Mouse (Mus musculus) heart, postnatal 10 days (tissue): ENCODE data around the gene Reln. TPM values are rescaled to one million over a fixed set of nuclear protein-coding genes. Genes with fewer than 3 reads are reported as not detected.
A peak's percentile ranks its signal among the peaks of the same experiment; 100 is the strongest.

Experiments
- DNase-seq, 2 experiments: peaks; one replicate each; pipeline ENCODE4 v3.0.0; 2021
- intact Hi-C: fragments of 180-260 bp; cut with DNase I; formaldehyde crosslinking; loops from one replicate; pipeline ENCODE4 v1.15.1; 2025
- total RNA-seq, 2 experiments: library from RNA; stranded (reverse); gene quantifications; 2 replicates each; pipeline ENCODE4 v1.2.3; 2021

Gene Reln
- 1 to 10 TPM; 3.2 to 3.8 TPM for total RNA-seq

- DNase-seq: no peak
These were observed at the start of gene Reln for GRCm38 (mm10) chr5:22344556-22344975. Reln (minus strand) TSS chr5:22344702.

GRCm38 (mm10) chr5:22388502-22388901 lies 44.0 kb upstream of the Reln start:
- no peak for DNase-seq
- intact Hi-C loops: no loop called here

More at GRCm38 (mm10) chr5:22344556-22344975, at the start of gene Reln:
- intact Hi-C loops: no loop called here

GRCm38 (mm10) chr5:22360510-22360909 lies 16.0 kb upstream of the Reln start:
- intact Hi-C loops: no loop called here
- no peak for DNase-seq

GRCm38 (mm10) chr5:22348412-22348811 lies 3.9 kb upstream of the Reln start:
- intact Hi-C loops: no loop called here
- no peak for DNase-seq

- intact Hi-C loops: no loop called here
These were observed 3.2 kb upstream of the Reln start for GRCm38 (mm10) chr5:22347732-22348131.

GRCm38 (mm10) chr5:22345894-22346635 lies 1.6 kb upstream of the Reln start:
- DNase-seq: no peak
- intact Hi-C loops: no loop called here

More at GRCm38 (mm10) chr5:22347732-22348131, 3.2 kb upstream of the Reln start:
- no peak for DNase-seq

GRCm38 (mm10) chr5:22344976-22345651 lies 612 bp upstream of the Reln start:
- peak; percentile 4 to 6 for DNase-seq
- intact Hi-C loops: no loop called here

- DNase-seq: peak; percentile 12 to 20
- intact Hi-C loops: no loop called here
These were observed 503 bp downstream of the Reln start for GRCm38 (mm10) chr5:22343843-22344555.

- intact Hi-C loops: no loop called here
- DNase-seq: peak in 1 of 2 experiments; percentile 2
These were observed 1.0 kb downstream of the Reln start for GRCm38 (mm10) chr5:22343536-22343842.

GRCm38 (mm10) chr5:22342461-22342860 lies 2.0 kb downstream of the Reln start:
- DNase-seq: no peak
- intact Hi-C loops: no loop called here

- intact Hi-C loops: no loop called here
- DNase-seq: no peak
These were observed 3.5 kb downstream of the Reln start for GRCm38 (mm10) chr5:22340991-22341390.

- intact Hi-C loops: no loop called here
- DNase-seq: no peak
These were observed 9.1 kb downstream of the Reln start for GRCm38 (mm10) chr5:22335408-22335807.

GRCm38 (mm10) chr5:22330802-22331201 lies 13.7 kb downstream of the Reln start:
- intact Hi-C loops: no loop called here
- no peak for DNase-seq

- intact Hi-C loops: loop anchor here (5.0 kb wide), 1 partner anchor 341 kb away; no protein-coding TSS in a partner anchor
- no peak for DNase-seq
These were observed 15.8 kb downstream of the Reln start for GRCm38 (mm10) chr5:22328431-22329359.

- peak in 1 of 2 experiments; percentile 38 for DNase-seq
- intact Hi-C loops: loop anchor here (5.0 kb wide), 1 partner anchor 340 kb away; no protein-coding TSS in a partner anchor
These were observed 17.3 kb downstream of the Reln start for GRCm38 (mm10) chr5:22327170-22327569.

- no peak for DNase-seq
- intact Hi-C loops: no loop called here
These were observed 20.7 kb downstream of the Reln start for GRCm38 (mm10) chr5:22323801-22324200.

- no peak for DNase-seq
- intact Hi-C loops: no loop called here
These were observed 26.7 kb downstream of the Reln start for GRCm38 (mm10) chr5:22317807-22318206.

GRCm38 (mm10) chr5:22316471-22316870 lies 28.0 kb downstream of the Reln start:
- intact Hi-C loops: no loop called here

GRCm38 (mm10) chr5:22315990-22316389 lies 28.5 kb downstream of the Reln start:
- no peak for DNase-seq
- intact Hi-C loops: no loop called here

More at GRCm38 (mm10) chr5:22316471-22316870, 28.0 kb downstream of the Reln start:
- no peak for DNase-seq

- intact Hi-C loops: no loop called here
- no peak for DNase-seq
These were observed 31.5 kb downstream of the Reln start for GRCm38 (mm10) chr5:22312995-22313394.
